Mouse (Mus musculus): ENCODE results near the gene Anxa3.

Anxa3 gene

DNA sequence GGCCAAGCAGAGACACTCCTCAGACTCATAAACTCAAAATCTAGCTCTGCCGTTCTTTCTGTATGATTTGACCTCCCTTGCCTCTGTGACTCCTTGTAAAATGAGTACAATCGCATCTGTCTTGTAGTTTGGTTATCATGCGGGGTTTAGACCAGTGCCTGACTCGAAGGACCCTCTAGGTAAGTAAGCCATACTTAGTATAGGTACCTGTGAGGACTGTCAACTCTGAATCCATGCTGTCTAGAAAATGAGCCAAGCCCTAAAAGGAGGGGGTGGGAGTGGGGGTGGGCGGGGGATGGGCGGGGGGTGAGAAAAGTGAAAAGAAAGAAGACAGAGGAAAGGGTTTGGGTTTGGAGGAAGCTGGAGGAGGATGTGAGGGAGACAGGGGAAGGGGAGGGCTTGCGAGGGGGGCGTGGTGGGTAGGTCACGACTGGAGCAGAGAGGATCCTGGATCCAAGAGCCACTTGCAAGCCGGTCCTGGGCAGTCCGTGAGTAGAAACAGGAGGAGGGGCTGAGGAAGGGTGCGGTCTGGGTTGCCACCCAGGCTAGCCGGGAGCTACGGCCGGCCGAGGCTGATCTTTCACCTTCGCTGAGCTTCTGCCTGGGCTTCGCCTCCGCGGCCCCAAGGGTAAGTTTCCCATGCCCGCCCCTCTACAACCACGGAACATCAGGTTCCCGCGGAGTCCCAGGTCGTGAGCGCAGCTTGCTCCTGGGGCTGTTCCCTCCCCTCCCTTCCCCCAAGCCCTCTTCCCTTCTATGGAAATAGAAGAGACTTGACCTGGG is at the start of gene Anxa3:
Gene Anxa3 (plus strand): TSS at position 404 of the 783 bp plus-strand sequence.
- in situ Hi-C loops (cut with MboI, MseI), result no loop called here

GRCm38 (mm10) chr5:96747195-96747984 is 45.7 kb upstream of the Anxa3 start:
- in situ Hi-C loops (cut with MboI, MseI), result no loop called here

- in situ Hi-C loops (cut with MboI, MseI), result loop anchor here (25.0 kb wide), 1 partner anchor 395 kb away; the partner anchor contains the start of gene Fras1
Observed at GRCm38 (mm10) chr5:96757615-96758014, 35.5 kb upstream of the Anxa3 start.

GRCm38 (mm10) chr5:96762021-96762420 is 31.1 kb upstream of the Anxa3 start:
- in situ Hi-C loops (cut with MboI, MseI), result loop anchor here (25.0 kb wide), 1 partner anchor 400 kb away; the partner anchor contains the start of gene Fras1

DNA sequence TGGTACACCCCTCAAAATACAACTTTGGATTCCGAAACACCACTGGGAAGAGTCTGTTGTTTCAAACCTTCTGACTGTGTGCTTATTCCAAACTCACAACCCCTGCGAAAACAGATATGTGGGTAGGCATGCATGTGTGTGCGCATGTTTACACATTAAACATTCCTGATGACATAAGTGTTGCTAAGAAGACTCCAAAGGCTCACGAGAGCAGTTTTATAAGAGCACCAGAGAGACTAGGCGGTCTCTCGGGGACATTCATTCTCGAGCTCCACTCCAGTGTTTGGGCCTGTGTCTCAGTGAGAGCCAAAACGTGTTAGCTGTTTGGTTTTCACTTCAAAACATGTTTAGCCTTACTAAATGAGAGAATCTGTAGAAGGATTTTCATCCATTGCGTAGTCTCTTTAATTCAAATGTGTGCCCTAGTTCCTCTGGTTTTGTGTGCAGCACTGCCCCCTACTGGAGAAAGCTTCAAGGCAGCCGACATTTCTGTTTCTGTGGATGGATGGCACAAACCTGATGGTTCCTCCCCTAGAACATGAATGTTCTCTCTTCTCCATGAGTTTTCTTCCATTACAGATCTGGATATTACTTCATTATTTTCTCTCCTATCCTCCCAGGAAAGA is 24.2 kb upstream of the Anxa3 start:
- in situ Hi-C loops (cut with MboI, MseI), result loop anchor here (5.0 to 25.0 kb wide), 2 partner anchors 407 to 502 kb away; partner anchors contain the start of gene Fras1

GRCm38 (mm10) chr5:96783506-96784288 is 9.4 kb upstream of the Anxa3 start:
- in situ Hi-C loops (cut with MboI, MseI), result no loop called here

- in situ Hi-C loops (cut with MboI, MseI), result no loop called here
Observed at GRCm38 (mm10) chr5:96785096-96785495, 8.0 kb upstream of the Anxa3 start.

DNA sequence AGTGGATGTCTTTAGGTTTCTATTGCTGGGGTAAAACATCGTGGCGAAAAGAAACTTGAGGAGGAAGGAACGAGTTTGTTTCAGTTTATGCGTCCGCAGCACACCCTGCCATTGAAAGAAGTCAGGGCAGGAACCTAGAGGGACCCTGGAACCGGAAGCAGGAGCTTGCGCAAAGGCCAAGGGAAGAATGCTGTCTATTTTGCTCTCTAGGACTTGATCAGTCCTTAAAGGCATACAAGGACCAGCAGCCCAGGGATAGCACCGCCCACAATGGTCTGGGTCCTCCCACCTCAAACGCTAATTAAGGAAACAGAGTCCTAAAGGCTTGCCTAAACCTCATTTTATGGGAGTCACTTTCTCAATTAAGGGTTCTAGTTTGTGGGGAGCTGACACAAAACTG is 717 bp upstream of the Anxa3 start:
- in situ Hi-C loops (cut with MboI, MseI), result no loop called here

- in situ Hi-C loops (cut with MboI, MseI), result no loop called here
Observed at GRCm38 (mm10) chr5:96793953-96794635, 955 bp downstream of the Anxa3 start.

- in situ Hi-C loops (cut with MboI, MseI), result no loop called here
Observed at GRCm38 (mm10) chr5:96795752-96796151, 2.6 kb downstream of the Anxa3 start.

DNA sequence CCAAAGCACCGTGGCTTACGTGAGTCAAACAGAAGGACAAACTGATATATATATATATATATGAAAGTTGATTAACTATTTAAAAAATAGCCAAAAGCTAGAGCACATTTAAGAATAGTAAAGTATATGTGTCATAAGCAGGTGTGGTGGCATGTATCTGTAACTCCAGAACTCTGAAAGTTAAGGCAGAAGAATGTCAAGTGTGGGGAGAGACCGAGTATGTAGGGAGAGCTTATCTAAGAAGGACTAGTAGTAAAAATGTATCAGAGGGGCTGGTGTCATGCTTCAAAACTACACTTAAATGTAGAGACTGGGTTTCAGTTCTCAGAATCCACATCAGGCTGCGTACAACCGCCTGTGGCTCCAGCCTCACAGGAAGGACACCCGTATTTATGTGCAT is 4.3 kb downstream of the Anxa3 start:
- in situ Hi-C loops (cut with MboI, MseI), result no loop called here

DNA sequence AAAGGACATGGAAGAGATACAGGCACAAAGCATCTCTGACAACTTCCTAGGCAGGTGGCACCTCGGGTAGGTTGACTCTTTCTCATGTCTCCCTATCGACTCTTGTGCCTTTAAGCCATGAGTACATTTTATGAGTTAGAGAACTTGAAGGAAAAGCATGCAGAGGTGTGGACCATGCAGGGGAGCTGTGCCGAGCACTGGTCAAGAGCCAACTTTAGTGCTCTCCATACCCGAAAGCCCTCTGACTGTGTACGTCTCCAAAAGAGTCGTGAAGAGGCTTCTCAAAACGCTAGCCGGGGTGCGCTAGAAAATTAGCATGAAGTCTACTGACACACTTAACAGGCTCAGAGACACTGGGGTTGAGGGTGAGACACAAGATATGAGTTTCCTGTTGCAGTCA is 6.0 kb downstream of the Anxa3 start:
- in situ Hi-C loops (cut with MboI, MseI), result no loop called here

DNA sequence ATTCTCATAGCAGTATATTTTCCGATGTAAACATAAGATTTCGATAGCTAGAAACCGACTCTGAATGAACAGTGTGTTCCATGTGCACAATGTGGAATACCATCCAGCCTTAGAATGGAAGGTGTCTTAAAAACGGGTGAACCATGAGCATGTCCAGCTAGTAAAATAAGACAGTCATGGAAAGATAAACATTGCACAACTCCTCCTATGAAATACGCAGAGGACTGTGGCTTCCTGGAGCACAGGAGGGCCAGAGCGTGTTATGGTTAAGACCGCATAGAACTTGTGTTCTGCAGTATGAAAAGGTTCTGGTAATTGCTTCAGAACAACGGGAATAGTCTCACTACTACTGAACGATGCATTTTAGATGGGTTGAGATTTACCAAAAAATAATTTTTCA is 6.8 kb downstream of the Anxa3 start:
- in situ Hi-C loops (cut with MboI, MseI), result no loop called here

GRCm38 (mm10) chr5:96802185-96802584 is 9.0 kb downstream of the Anxa3 start:
- in situ Hi-C loops (cut with MboI, MseI), result no loop called here

- in situ Hi-C loops (cut with MboI, MseI), result no loop called here
Observed at GRCm38 (mm10) chr5:96803091-96803490, 10.0 kb downstream of the Anxa3 start.

DNA sequence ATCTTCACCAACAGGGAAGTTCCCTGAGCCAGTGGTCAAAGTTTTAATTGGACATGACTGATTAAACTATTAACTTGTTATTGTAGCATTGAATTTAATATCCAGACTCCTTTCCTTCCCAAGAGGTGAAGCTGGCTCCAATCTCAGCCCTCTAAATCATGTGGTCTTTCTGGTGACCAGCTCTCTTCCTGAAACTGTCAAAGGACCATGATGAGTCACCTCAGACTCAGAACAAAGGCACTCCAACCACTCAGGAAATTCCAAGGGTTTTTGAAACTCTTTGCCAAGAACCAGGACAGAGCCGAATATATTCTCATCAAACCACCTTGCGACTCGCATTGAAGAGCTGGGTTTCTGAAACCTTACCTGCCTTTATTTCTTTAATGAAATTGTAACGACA is 11.2 kb downstream of the Anxa3 start:
- in situ Hi-C loops (cut with MboI, MseI), result no loop called here

DNA sequence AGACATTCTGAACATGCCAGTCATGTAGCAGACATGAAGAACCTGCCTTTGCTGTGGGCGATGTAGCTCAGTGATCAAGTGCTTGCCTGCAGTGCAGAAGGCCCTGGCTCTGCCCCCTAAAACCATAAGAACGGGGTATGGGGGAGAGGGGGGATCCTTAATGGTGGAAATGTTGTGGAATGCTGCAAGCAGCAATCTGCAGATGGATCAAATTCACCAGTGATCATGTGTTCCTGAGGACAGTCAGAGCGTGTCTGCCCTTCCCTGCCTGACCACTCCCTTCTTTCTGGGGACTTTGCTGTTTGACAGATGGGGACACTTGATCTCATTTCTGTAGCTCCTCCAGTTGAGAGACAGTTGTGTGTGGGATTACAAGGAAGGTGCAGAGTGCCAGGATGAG is 11.7 kb downstream of the Anxa3 start:
- in situ Hi-C loops (cut with MboI, MseI), result no loop called here

DNA sequence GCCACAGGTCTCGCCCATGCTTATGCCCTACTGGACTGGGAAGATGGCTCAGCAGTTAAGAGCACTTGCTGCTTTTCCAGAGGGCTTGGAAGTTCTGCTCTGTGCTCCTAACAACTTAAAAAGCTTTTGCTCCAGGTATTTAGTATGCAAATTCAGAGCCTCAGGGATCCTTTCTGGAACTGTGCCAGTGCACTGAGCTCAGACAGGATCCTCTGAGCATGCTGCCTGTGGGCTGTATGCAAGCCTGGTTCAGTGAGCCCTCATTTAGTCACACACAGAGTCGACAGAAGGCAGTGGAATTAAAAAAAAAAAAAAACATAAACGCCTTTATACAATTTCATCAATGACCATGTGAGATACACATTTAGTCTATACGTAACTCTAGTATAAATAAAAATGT is 17.5 kb downstream of the Anxa3 start:
- in situ Hi-C loops (cut with MboI, MseI), result no loop called here

GRCm38 (mm10) chr5:96824769-96825327 is 31.7 kb downstream of the Anxa3 start:
- in situ Hi-C loops (cut with MboI, MseI), result no loop called here

DNA sequence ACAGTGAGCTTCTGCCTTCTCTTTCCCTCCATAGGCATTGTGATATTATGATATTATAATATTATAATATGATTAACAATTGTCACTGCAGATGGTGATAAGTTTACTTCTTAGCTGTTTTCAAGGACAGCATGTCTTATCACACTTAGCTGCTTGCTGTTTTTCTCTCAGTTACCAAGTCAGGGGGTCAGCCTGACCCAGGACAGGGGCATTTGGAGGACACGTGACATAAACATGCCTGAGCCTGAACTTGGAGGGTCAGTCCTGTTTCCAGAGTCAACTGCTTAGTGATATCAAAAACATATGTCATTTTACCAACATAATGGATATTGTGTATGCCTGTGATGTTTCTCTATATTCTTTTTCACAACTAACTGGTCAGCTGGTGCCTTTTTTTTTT is 34.0 kb downstream of the Anxa3 start:
- in situ Hi-C loops (cut with MboI, MseI), result no loop called here

GRCm38 (mm10) chr5:96834338-96834737 is 41.2 kb downstream of the Anxa3 start:
- in situ Hi-C loops (cut with MboI, MseI), result no loop called here
